Mouse (Mus musculus) neural tube, embryonic 11.5 days (tissue): ENCODE results near the gene Gm48552. TPM values are rescaled to one million over a fixed set of nuclear protein-coding genes. Genes with fewer than 3 reads are reported as not detected.

ENCODE experiments used
- ATAC-seq: fragments of 200-750 bp; cut with Nextera tagmentation; 2 replicates; pipeline ENCODE4 v1.8.0; 2017; ENCODE audit warnings: moderate number of reproducible peaks, mild to moderate bottlenecking, moderate TSS enrichment, moderate library complexity; ENCODE audit not compliant: insufficient read depth, low FRiP score, low TSS enrichment
- DNase-seq: peaks from one replicate; pipeline ENCODE4 v3.0.0-alpha.2; 2015; ENCODE audit warnings: low spot score
- H3K27ac ChIP-seq: fragments of 300-500 bp; sonication (generic); 2 replicates; pipeline ENCODE4 v1.5.1; 2014; ENCODE audit warnings: low read depth, mild to moderate bottlenecking, low read length
- H3K27me3 ChIP-seq: fragments of 300-500 bp; sonication (generic); 2 replicates; pipeline ENCODE4 v1.6.1; 2014; ENCODE audit warnings: mild to moderate bottlenecking, low read length, mixed read lengths; ENCODE audit not compliant: control insufficient read depth, insufficient read depth
- H3K36me3 ChIP-seq: fragments of 300-500 bp; sonication (generic); 2 replicates; pipeline ENCODE4 v1.6.1; 2014; ENCODE audit warnings: mild to moderate bottlenecking, low read length, moderate library complexity, mixed read lengths; ENCODE audit not compliant: control insufficient read depth, insufficient read depth
- H3K4me1 ChIP-seq: fragments of 300-500 bp; sonication (generic); 2 replicates; pipeline ENCODE4 v1.6.1; 2014; ENCODE audit warnings: low read length, mixed read lengths; ENCODE audit not compliant: control insufficient read depth, insufficient read depth
- H3K4me2 ChIP-seq: fragments of 300-500 bp; sonication (generic); 2 replicates; pipeline ENCODE4 v1.6.1; 2014; ENCODE audit warnings: low read depth, mild to moderate bottlenecking, moderate library complexity
- H3K4me3 ChIP-seq: fragments of 300-500 bp; sonication (generic); 2 replicates; pipeline ENCODE4 v1.5.1; 2014; ENCODE audit warnings: low read depth, low read length
- H3K9ac ChIP-seq: fragments of 300-500 bp; sonication (generic); 2 replicates; pipeline ENCODE4 v1.6.1; 2014; ENCODE audit warnings: mild to moderate bottlenecking, low read length
- H3K9me3 ChIP-seq: fragments of 300-500 bp; sonication (generic); 2 replicates; pipeline ENCODE4 v1.6.1; 2016; ENCODE audit warnings: low read length; ENCODE audit not compliant: control insufficient read depth
- whole genome bisulfite sequencing: fragments of 180-500 bp; shearing (Covaris S2); extraction: QIAGEN DNeasy Blood & Tissue Kit; methylation state at CpG from one replicate; pipeline ENCODE4 v1.1.7; 2014; 5-methylcytosine and 5-hydroxymethylcytosine counted together
- polyA plus RNA-seq: library from polyadenylated mRNA; unstranded; fragments of >200 nt; fragmentation: Nextera tagmentation; extraction: Ambion mirVana; gene quantifications from 2 replicates; pipeline ENCODE4 v1.2.1, GENCODE M21; 2014

The Gm48552 gene
- polyA plus RNA-seq, 1 experiment from 2014 or later, result 1.3 TPM

- H3K36me3 ChIP-seq, result no peaks in the 10 kb centered on the region
- H3K9ac ChIP-seq, result no peak overlapping the region
- no peak overlapping the region for H3K4me2 ChIP-seq
- H3K4me1 ChIP-seq, result peaks cover 40% of the 10 kb centered on the region
- H3K27me3 ChIP-seq, result no peaks in the 10 kb centered on the region
- H3K27ac ChIP-seq, result no peak overlapping the region
- H3K4me3 ChIP-seq, result no peak overlapping the region
- peak; percentile 11 for DNase-seq
- no peaks in the 10 kb centered on the region for H3K9me3 ChIP-seq
- 69% methylated on average over 17 of the region's 17 CpGs for WGBS
- no peak for ATAC-seq
Measured at GRCm38 (mm10) chr10:81415549-81416310, 26.9 kb downstream of the Gm48552 start.

- DNase-seq, result peak; percentile 77
- 0% methylated on average over 19 of the region's 26 CpGs for WGBS
- Histone ChIP-seq H3K27ac (peak overlapping the region; percentile 7; the same call in 1 of the 2 replicates), H3K9me3 (no peaks in the 10 kb centered on the region), H3K4me1 (peaks cover 34% of the 10 kb centered on the region), H3K36me3 (no peaks in the 10 kb centered on the region), H3K4me3 (peak overlapping the region; percentile 24), H3K4me2 (peak overlapping the region; percentile 60), H3K9ac (peak overlapping the region; percentile 54), H3K27me3 (no peaks in the 10 kb centered on the region)
- peak; percentile 49 for ATAC-seq
Measured at GRCm38 (mm10) chr10:81416581-81417226, 27.9 kb downstream of the Gm48552 start.

GRCm38 (mm10) chr10:81417227-81418215 lies 28.7 kb downstream of the Gm48552 start:
- WGBS, result 43% methylated on average over 12 of the region's 12 CpGs
- Histone ChIP-seq H3K36me3 (no peaks in the 10 kb centered on the region), H3K4me3 (peak overlapping the region; percentile 24), H3K9me3 (no peaks in the 10 kb centered on the region), H3K4me1 (peaks cover 26% of the 10 kb centered on the region), H3K9ac (peak overlapping the region; percentile 54), H3K4me2 (peak overlapping the region; percentile 60), H3K27ac (peak overlapping the region; percentile 7; the same call in 1 of the 2 replicates), H3K27me3 (0 out of 2 replicates have a peak, but pooled peaks cover 6% of the 10 kb centered on the region)
- ATAC-seq, result no peak
- DNase-seq, result peak; percentile 18

- H3K4me1 ChIP-seq, result peaks cover 26% of the 10 kb centered on the region
- DNase-seq, result peak; percentile 19
- no peaks in the 10 kb centered on the region for H3K36me3 ChIP-seq
- ATAC-seq, result no peak
- H3K9ac ChIP-seq, result no peak overlapping the region
- H3K27ac ChIP-seq, result no peak overlapping the region
- H3K27me3 ChIP-seq, result 0 out of 2 replicates have a peak, but pooled peaks cover 6% of the 10 kb centered on the region
- no peaks in the 10 kb centered on the region for H3K9me3 ChIP-seq
- H3K4me3 ChIP-seq, result no peak overlapping the region
- H3K4me2 ChIP-seq, result no peak overlapping the region
- WGBS, result 41% methylated on average over 11 of the region's 11 CpGs
Measured at GRCm38 (mm10) chr10:81418216-81419070, 29.6 kb downstream of the Gm48552 start.

- 93% methylated on average over 10 of the region's 10 CpGs for WGBS
- Histone ChIP-seq H3K9me3 (no peaks in the 10 kb centered on the region), H3K27ac (no peak overlapping the region), H3K27me3 (peaks cover 12% of the 10 kb centered on the region; the same call in 1 of the 2 replicates), H3K36me3 (no peaks in the 10 kb centered on the region), H3K4me3 (no peak overlapping the region), H3K4me1 (peaks cover 20% of the 10 kb centered on the region), H3K4me2 (no peak overlapping the region), H3K9ac (no peak overlapping the region)
- DNase-seq (peak; percentile 7), ATAC-seq (no peak)
Measured at GRCm38 (mm10) chr10:81419111-81419928, 30.5 kb downstream of the Gm48552 start.

- WGBS, result 83% methylated on average over 40 of the region's 40 CpGs
- Histone ChIP-seq H3K27me3 (peaks cover 21% of the 10 kb centered on the region), H3K4me1 (peaks cover 16% of the 10 kb centered on the region), H3K36me3 (no peaks in the 10 kb centered on the region), H3K27ac (no peak overlapping the region), H3K9ac (no peak overlapping the region), H3K4me2 (no peak overlapping the region), H3K9me3 (no peaks in the 10 kb centered on the region), H3K4me3 (no peak overlapping the region)
- DNase-seq, result peak; percentile 5
- ATAC-seq, result no peak
Measured at GRCm38 (mm10) chr10:81420191-81420767, 31.5 kb downstream of the Gm48552 start.

- Histone ChIP-seq H3K9ac (no peak overlapping the region), H3K27ac (no peak overlapping the region), H3K4me3 (no peak overlapping the region), H3K27me3 (peaks cover 29% of the 10 kb centered on the region), H3K4me1 (peaks cover 16% of the 10 kb centered on the region), H3K9me3 (no peaks in the 10 kb centered on the region), H3K36me3 (no peaks in the 10 kb centered on the region), H3K4me2 (no peak overlapping the region)
- DNase-seq (no peak), ATAC-seq (no peak)
- WGBS, result 77% methylated on average over 4 of the region's 4 CpGs
Measured at GRCm38 (mm10) chr10:81421041-81421796, 32.4 kb downstream of the Gm48552 start.
